Mouse (Mus musculus) embryonic facial prominence, embryonic 11.5 days (tissue): ENCODE data around the gene Nprl3. TPM values are rescaled to one million over a fixed set of nuclear protein-coding genes. Genes with fewer than 3 reads are reported as not detected.

Experiments used
- ATAC-seq: fragments of 200-750 bp; cut with Nextera tagmentation; replicated peaks from 2 replicates; pipeline ENCODE4 v1.8.0; 2017; ENCODE audit warnings: low read depth; ENCODE audit not compliant: insufficient number of reproducible peaks, low FRiP score, low TSS enrichment
- DNase-seq: peaks from one replicate; pipeline ENCODE4 v3.0.0-alpha.2; 2015; ENCODE audit warnings: low spot score
- H3K27ac ChIP-seq: fragments of 300-500 bp; sonication (generic); replicated peaks from 2 replicates; pipeline ENCODE4 v1.5.1; 2014; ENCODE audit warnings: mild to moderate bottlenecking, low read depth, low read length, control low read depth
- H3K27me3 ChIP-seq: fragments of 300-500 bp; sonication (generic); 2 replicates; pipeline ENCODE4 v1.6.1; 2014; ENCODE audit warnings: mild to moderate bottlenecking, low read length, moderate library complexity, mixed read lengths; ENCODE audit not compliant: control insufficient read depth, insufficient read depth
- H3K36me3 ChIP-seq: fragments of 300-500 bp; sonication (generic); replicated peaks from 2 replicates; pipeline ENCODE4 v1.6.1; 2014; ENCODE audit warnings: low read depth, mild to moderate bottlenecking, low read length, moderate library complexity, mixed read lengths; ENCODE audit not compliant: control insufficient read depth, insufficient read depth
- H3K4me1 ChIP-seq: fragments of 300-500 bp; sonication (generic); 2 replicates; pipeline ENCODE4 v1.6.1; 2014; ENCODE audit warnings: low read length, mixed read lengths; ENCODE audit not compliant: control insufficient read depth, insufficient read depth
- H3K4me2 ChIP-seq: fragments of 300-500 bp; sonication (generic); 2 replicates; pipeline ENCODE4 v1.6.1; 2014; ENCODE audit warnings: low read depth, mild to moderate bottlenecking, control low read depth, low read length, moderate library complexity
- H3K4me3 ChIP-seq: fragments of 300-500 bp; sonication (generic); 2 replicates; pipeline ENCODE4 v1.5.1; 2014; ENCODE audit warnings: low read depth, low read length, control low read depth
- H3K9ac ChIP-seq: fragments of 300-500 bp; sonication (generic); replicated peaks from 2 replicates; pipeline ENCODE4 v1.6.1; 2014; ENCODE audit warnings: mild to moderate bottlenecking, control low read depth, low read length
- H3K9me3 ChIP-seq: fragments of 300-500 bp; sonication (generic); replicated peaks from 2 replicates; pipeline ENCODE4 v1.6.1; 2016; ENCODE audit warnings: mild to moderate bottlenecking, low read length, inconsistent platforms, mixed read lengths; ENCODE audit not compliant: control insufficient read depth
- WGBS: fragments of 180-500 bp; shearing (Covaris S2); extraction: QIAGEN DNeasy Blood & Tissue Kit; methylation state at CpG from one replicate; pipeline ENCODE4 v1.1.7; 2014; 5-methylcytosine and 5-hydroxymethylcytosine counted together
- polyA plus RNA-seq: library from polyadenylated mRNA; unstranded; fragments of >200 nt; fragmentation: Nextera tagmentation; extraction: Ambion mirVana; gene quantifications from 2 replicates; pipeline ENCODE4 v1.2.1, GENCODE M21; 2014

Gene Nprl3
- polyA plus RNA-seq, 1 experiment from 2014 or later, result 28.7 TPM

- no peak overlapping the region for H3K27ac ChIP-seq
- H3K36me3 ChIP-seq, result no peaks in the 10 kb centered on the region; the same call in none of the 2 replicates
- WGBS, result 81% methylated on average over 3 of the region's 3 CpGs
Measured at GRCm38 (mm10) chr11:32248350-32248749, 19.2 kb downstream of the Nprl3 start.

GRCm38 (mm10) chr11:32247068-32247467 is 20.4 kb downstream of the Nprl3 start:
- no peaks in the 10 kb centered on the region for H3K9me3 ChIP-seq
- H3K36me3 ChIP-seq, result no peaks in the 10 kb centered on the region; the same call in none of the 2 replicates
- no peak overlapping the region for H3K9ac ChIP-seq
- H3K27ac ChIP-seq, result no peak overlapping the region
- no peaks in the 10 kb centered on the region for H3K27me3 ChIP-seq
- H3K4me2 ChIP-seq, result no peak overlapping the region
- no peak for ATAC-seq
- H3K4me1 ChIP-seq, result no peaks in the 10 kb centered on the region
- DNase-seq, result no peak
- no peak overlapping the region for H3K4me3 ChIP-seq

More at GRCm38 (mm10) chr11:32248350-32248749, 19.2 kb downstream of the Nprl3 start:
- Histone ChIP-seq H3K9me3 (no peaks in the 10 kb centered on the region), H3K4me1 (no peaks in the 10 kb centered on the region), H3K4me2 (no peak overlapping the region), H3K4me3 (no peak overlapping the region), H3K9ac (no peak overlapping the region), H3K27me3 (no peaks in the 10 kb centered on the region)
- ATAC-seq, result no peak
- DNase-seq, result no peak

DNA sequence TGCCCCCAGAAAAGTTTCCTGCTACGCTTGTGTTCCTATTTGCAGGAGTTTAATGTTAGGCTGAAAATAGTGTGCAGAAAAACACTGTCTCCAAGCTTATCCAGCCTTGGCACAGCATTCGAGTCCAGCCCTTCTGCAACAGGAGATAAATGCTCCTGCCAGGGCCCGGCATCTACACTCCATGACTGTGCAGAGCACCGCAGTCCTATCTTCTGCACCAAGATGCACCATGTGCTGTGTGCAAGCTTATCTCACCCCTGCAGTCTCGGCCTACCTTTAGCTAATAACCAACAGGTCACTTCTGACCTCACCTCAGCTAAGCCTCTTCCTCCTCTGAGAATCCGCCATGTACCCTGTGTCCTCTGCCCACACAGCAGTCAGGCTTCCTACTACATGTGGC is 21.9 kb downstream of the Nprl3 start:
- DNase-seq (no peak), ATAC-seq (no peak)
- WGBS, result 92% methylated on average over 6 of the region's 6 CpGs
- Histone ChIP-seq H3K9ac (no peak overlapping the region), H3K36me3 (no peaks in the 10 kb centered on the region; the same call in none of the 2 replicates), H3K27me3 (no peaks in the 10 kb centered on the region), H3K9me3 (no peaks in the 10 kb centered on the region), H3K27ac (no peak overlapping the region), H3K4me3 (no peak overlapping the region), H3K4me1 (no peaks in the 10 kb centered on the region), H3K4me2 (no peak overlapping the region)

DNA sequence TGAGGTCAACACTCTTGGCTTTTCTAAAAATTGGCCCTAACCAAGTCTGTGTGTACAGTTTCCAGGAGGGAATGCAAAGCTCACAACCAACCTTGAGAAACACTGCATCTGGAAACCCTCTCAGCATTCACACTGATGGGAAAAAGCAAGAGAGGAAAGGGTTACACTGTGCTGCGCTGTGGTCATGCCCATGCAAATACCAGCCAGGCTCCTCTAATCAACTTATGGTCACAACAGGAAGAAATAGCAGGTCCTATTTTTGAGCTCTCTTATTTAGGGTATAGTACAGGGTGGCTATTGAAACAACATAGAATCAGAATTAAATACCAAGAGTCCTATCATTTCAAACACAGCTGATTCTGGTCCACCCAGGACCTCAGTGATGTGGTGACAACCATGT is 22.9 kb downstream of the Nprl3 start:
- Histone ChIP-seq H3K36me3 (no peaks in the 10 kb centered on the region; the same call in 1 of the 2 replicates), H3K27ac (no peak overlapping the region)
- no peak for DNase-seq

GRCm38 (mm10) chr11:32244064-32244463 is 23.4 kb downstream of the Nprl3 start:
- 67% methylated on average over 3 of the region's 3 CpGs for WGBS
- no peaks in the 10 kb centered on the region for H3K27me3 ChIP-seq
- no peaks in the 10 kb centered on the region for H3K4me1 ChIP-seq
- H3K36me3 ChIP-seq, result no peaks in the 10 kb centered on the region; the same call in 1 of the 2 replicates
- no peak overlapping the region for H3K4me3 ChIP-seq
- H3K9me3 ChIP-seq, result no peaks in the 10 kb centered on the region
- H3K9ac ChIP-seq, result no peak overlapping the region
- H3K4me2 ChIP-seq, result no peak overlapping the region
- no peak for DNase-seq
- ATAC-seq, result no peak
- H3K27ac ChIP-seq, result no peak overlapping the region

More for the DNA sequence above, 22.9 kb downstream of the Nprl3 start:
- no peak overlapping the region for H3K4me2 ChIP-seq
- H3K9me3 ChIP-seq, result no peaks in the 10 kb centered on the region
- WGBS, result 88% methylated on average over 1 of the region's 1 CpGs
- H3K27me3 ChIP-seq, result no peaks in the 10 kb centered on the region
- no peak overlapping the region for H3K9ac ChIP-seq
- H3K4me1 ChIP-seq, result no peaks in the 10 kb centered on the region
- no peak for ATAC-seq
- no peak overlapping the region for H3K4me3 ChIP-seq

- DNase-seq (no peak), ATAC-seq (no peak)
- Histone ChIP-seq H3K9ac (no peak overlapping the region), H3K27ac (no peak overlapping the region), H3K4me3 (no peak overlapping the region), H3K36me3 (no peaks in the 10 kb centered on the region; the same call in 1 of the 2 replicates), H3K4me1 (no peaks in the 10 kb centered on the region), H3K9me3 (no peaks in the 10 kb centered on the region), H3K27me3 (no peaks in the 10 kb centered on the region), H3K4me2 (no peak overlapping the region)
- WGBS, result 46% methylated on average over 7 of the region's 7 CpGs
Measured at GRCm38 (mm10) chr11:32243205-32243955, 24.1 kb downstream of the Nprl3 start.

DNA sequence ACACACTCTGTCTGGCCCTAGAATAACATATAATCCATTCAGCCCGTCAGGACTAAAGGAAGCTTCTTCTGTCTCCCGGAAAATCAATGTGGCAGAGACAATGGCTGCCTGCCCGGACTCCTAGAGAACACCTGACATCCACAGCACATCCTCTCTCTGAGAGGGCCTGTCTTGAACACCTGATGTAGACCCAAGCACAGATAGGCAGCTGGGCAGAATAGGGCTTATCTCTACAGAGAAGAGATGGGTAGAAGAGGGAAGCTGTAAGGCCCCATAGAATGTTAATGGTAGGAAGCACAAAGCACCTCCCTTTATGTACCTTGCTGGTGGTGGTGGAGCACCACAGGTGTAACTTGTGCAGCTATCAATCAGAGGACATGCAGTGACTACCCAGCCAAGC is 25.3 kb downstream of the Nprl3 start:
- H3K4me3 ChIP-seq, result no peak overlapping the region
- no peaks in the 10 kb centered on the region for H3K9me3 ChIP-seq
- no peak overlapping the region for H3K9ac ChIP-seq
- H3K27ac ChIP-seq, result no peak overlapping the region
- H3K36me3 ChIP-seq, result no peaks in the 10 kb centered on the region; the same call in 1 of the 2 replicates
- H3K4me1 ChIP-seq, result no peaks in the 10 kb centered on the region
- DNase-seq (no peak), ATAC-seq (no peak)
- WGBS, result 92% methylated on average over 3 of the region's 3 CpGs
- H3K27me3 ChIP-seq, result no peaks in the 10 kb centered on the region
- no peak overlapping the region for H3K4me2 ChIP-seq

- H3K36me3 ChIP-seq, result peaks cover 2% of the 10 kb centered on the region; the same call in 1 of the 2 replicates
- no peak for ATAC-seq
Measured at GRCm38 (mm10) chr11:32241391-32241790, 26.1 kb downstream of the Nprl3 start.

More at GRCm38 (mm10) chr11:32241391-32241790, 26.1 kb downstream of the Nprl3 start:
- no peak overlapping the region for H3K4me3 ChIP-seq
- no peak for DNase-seq
- H3K9me3 ChIP-seq, result no peaks in the 10 kb centered on the region
- no peaks in the 10 kb centered on the region for H3K27me3 ChIP-seq
- H3K4me1 ChIP-seq, result no peaks in the 10 kb centered on the region
- H3K4me2 ChIP-seq, result no peak overlapping the region
- no peak overlapping the region for H3K27ac ChIP-seq
- H3K9ac ChIP-seq, result no peak overlapping the region
